Mouse (Mus musculus): ENCODE measurements at regions not wholly inside any gene's neighbourhood (a gene's known extent, or its start where the extent isn't known, plus 50 kb on each side); places are given as distances from the start of the nearest gene placed in this dataset.

GRCm38 (mm10) chr1:88586128-88586527 lies 76.3 kb upstream of the Glrp1 start:
- no peaks in the 10 kb centered on the region for H3K36me3 ChIP-seq (ENCODE audit: control insufficient read depth, insufficient read depth, low read length)
- WGBS = 82% methylated on average over 2 of the region's 2 CpGs
- no peaks in the 10 kb centered on the region for H3K27me3 ChIP-seq (replicated peaks; ENCODE audit: control insufficient read depth, insufficient read depth, low read length)
- DNase-seq (ENCODE audit: low spot score) (no peak), ATAC-seq (ENCODE audit: low read depth) (no peak)
- no peaks in the 10 kb centered on the region for H3K9me3 ChIP-seq (ENCODE audit: control insufficient read depth, low read length)
- no peak overlapping the region for H3K4me2 ChIP-seq (ENCODE audit: low read depth, low read length)
- peaks cover 8% of the 10 kb centered on the region; the same call in 1 of the 2 replicates for H3K4me1 ChIP-seq (ENCODE audit: control insufficient read depth, insufficient read depth, low read length)
- H3K9ac ChIP-seq (ENCODE audit: low read depth, low read length) = no peak overlapping the region
- H3K4me3 ChIP-seq (ENCODE audit: low read depth, low read length) = no peak overlapping the region
- H3K27ac ChIP-seq (replicated peaks; ENCODE audit: low read depth, low read length) = no peak overlapping the region

DNA sequence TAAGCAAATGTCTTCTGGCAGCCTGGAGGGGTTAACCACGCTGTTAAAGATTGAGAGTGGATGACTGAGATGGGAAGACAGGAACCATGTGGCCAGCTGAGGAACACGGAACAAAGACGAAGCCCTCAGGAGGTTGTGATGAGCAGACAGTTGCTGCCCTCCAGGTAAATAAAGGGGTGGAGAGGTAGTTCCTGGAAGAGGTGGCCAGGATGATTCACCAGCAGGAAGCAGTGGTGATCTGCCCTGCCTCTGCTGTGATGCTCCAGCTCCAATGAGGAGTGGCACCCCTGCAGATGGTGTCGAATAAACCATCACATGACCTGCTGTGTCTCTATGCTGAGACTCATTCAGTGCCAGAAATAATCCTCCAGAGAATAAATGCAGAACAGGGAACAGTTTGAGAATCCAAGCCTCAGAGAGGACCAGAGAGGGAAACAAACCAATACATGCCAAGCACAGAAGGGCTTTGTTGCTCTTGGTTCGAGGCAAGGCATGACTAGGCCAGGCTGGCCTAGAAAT lies 74.7 kb upstream of the Glrp1 start:
- Histone ChIP-seq H3K4me3 (ENCODE audit: low read depth, low read length) (no peak overlapping the region), H3K36me3 (ENCODE audit: control insufficient read depth, insufficient read depth, low read length) (no peaks in the 10 kb centered on the region), H3K4me1 (ENCODE audit: control insufficient read depth, insufficient read depth, low read length) (peaks cover 8% of the 10 kb centered on the region; the same call in 1 of the 2 replicates), H3K27me3 (replicated peaks; ENCODE audit: control insufficient read depth, insufficient read depth, low read length) (no peaks in the 10 kb centered on the region), H3K4me2 (ENCODE audit: low read depth, low read length) (no peak overlapping the region), H3K9me3 (ENCODE audit: control insufficient read depth, low read length) (no peaks in the 10 kb centered on the region), H3K27ac (replicated peaks; ENCODE audit: low read depth, low read length) (no peak overlapping the region), H3K9ac (ENCODE audit: low read depth, low read length) (no peak overlapping the region)
- ATAC-seq (ENCODE audit: low read depth) = no peak
- 63% methylated on average over 5 of the region's 5 CpGs for WGBS
- DNase-seq (ENCODE audit: low spot score) = no peak

DNA sequence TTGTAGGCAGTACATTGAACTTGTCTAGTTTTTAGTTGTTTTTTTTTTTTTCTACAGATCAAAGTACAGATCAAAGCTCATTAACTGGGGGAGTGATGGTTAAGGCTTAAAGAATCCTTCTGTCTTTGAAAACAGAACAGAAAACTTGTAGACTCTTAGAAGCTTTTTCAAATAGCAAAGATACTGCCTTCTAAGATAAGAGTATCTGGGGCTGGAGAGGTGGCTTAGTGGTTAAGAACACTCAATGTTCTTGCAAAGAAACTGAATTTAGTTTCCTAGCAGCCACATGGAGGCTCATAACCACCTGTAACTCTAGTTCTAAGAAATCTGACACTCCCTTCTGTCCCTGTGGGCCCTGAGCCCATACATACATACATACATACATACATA lies 68.4 kb upstream of the Glrp1 start:
- no peak for DNase-seq (ENCODE audit: low spot score)
- Histone ChIP-seq H3K36me3 (ENCODE audit: control insufficient read depth, insufficient read depth, low read length) (no peaks in the 10 kb centered on the region), H3K4me2 (ENCODE audit: low read depth, low read length) (no peak overlapping the region), H3K4me3 (ENCODE audit: low read depth, low read length) (no peak overlapping the region), H3K9me3 (ENCODE audit: control insufficient read depth, low read length) (no peaks in the 10 kb centered on the region), H3K9ac (ENCODE audit: low read depth, low read length) (no peak overlapping the region), H3K27me3 (replicated peaks; ENCODE audit: control insufficient read depth, insufficient read depth, low read length) (no peaks in the 10 kb centered on the region), H3K4me1 (ENCODE audit: control insufficient read depth, insufficient read depth, low read length) (no peaks in the 10 kb centered on the region), H3K27ac (replicated peaks; ENCODE audit: low read depth, low read length) (no peak overlapping the region)
- ATAC-seq (ENCODE audit: low read depth) = no peak

DNA sequence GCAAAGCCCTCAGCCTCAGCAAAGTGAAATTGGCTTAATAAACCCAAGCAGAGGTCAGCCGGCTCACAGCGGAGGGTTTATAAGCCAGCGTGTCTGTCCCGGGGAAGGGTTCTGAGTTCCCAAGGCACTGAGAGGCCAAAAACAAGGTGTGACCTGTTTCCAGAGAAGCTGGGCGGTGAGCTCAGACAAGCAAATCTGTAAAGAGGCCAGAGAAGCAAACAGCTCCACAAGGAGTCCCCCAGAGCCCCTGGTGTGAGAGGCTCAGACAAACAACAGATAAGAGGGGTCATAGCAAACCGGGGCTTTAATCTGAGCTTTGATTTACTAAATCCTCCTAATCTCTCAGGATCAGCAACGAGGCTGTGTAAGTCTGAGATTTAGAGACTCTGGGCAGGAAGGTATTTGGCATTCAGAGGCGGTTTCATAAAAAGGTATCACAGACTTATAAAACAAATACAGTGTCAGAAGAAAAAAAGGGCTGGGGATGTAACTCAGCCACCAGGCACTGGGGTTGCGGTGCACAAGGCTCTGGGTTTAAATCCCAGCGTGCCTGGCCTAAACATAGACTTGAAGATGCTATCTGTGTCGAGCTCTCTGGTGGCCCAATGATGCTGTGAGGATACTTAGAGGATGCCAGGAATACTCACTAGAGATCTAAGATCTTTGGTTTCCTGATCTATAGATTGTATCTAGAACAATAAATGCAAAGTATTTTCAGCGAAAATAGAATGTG lies 67.8 kb upstream of the Glrp1 start:
- Histone ChIP-seq H3K27ac (replicated peaks; ENCODE audit: low read depth, low read length) (no peak overlapping the region), H3K9ac (ENCODE audit: low read depth, low read length) (no peak overlapping the region), H3K4me1 (ENCODE audit: control insufficient read depth, insufficient read depth, low read length) (no peaks in the 10 kb centered on the region), H3K9me3 (ENCODE audit: control insufficient read depth, low read length) (no peaks in the 10 kb centered on the region), H3K4me3 (ENCODE audit: low read depth, low read length) (no peak overlapping the region), H3K36me3 (ENCODE audit: control insufficient read depth, insufficient read depth, low read length) (no peaks in the 10 kb centered on the region), H3K27me3 (replicated peaks; ENCODE audit: control insufficient read depth, insufficient read depth, low read length) (no peaks in the 10 kb centered on the region), H3K4me2 (ENCODE audit: low read depth, low read length) (no peak overlapping the region)
- WGBS = 21% methylated on average over 12 of the region's 12 CpGs
- DNase-seq (ENCODE audit: low spot score) = peak; percentile 43
- ATAC-seq (ENCODE audit: low read depth) = no peak

DNA sequence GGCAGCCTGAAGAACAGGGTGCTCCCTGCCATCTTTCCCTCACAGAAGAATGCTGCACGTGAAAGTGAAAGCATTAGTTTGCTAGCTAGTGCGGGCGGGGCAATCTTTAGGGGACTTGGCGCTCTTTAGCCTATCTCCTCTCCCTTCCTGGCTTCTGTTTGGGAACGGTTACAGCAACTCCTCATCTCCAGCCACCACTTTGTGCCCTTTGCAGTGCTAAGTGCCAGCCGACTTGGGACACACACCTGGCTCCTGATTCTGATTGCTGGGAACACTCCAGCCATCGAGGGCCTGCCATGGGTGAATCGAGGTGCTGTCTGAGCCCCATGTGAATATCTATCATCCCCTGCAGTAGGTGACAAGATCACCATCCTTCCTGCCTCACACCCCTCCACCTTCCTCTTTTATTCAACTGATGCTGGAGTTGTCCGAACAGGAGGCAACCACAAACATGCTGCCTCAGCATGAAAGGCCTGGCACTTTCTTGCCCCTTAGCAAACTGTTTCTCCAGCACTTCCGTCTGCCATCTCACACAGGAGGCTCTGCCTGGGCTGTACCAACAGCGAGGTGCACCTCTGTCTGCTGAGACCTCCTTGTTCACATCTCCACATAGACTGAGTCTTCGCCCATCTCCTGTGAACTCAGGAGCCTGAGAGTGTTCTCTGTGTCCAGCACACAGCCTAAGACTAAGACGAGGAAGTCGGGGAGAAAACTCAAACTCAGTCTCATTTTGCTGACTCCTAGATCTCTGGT lies 66.2 kb upstream of the Glrp1 start:
- no peaks in the 10 kb centered on the region for H3K36me3 ChIP-seq (ENCODE audit: control insufficient read depth, insufficient read depth, low read length)
- no peak overlapping the region for H3K4me2 ChIP-seq (ENCODE audit: low read depth, low read length)
- DNase-seq (ENCODE audit: low spot score) = no peak
- WGBS = 74% methylated on average over 14 of the region's 14 CpGs
- H3K4me1 ChIP-seq (ENCODE audit: control insufficient read depth, insufficient read depth, low read length) = no peaks in the 10 kb centered on the region
- no peak overlapping the region for H3K27ac ChIP-seq (replicated peaks; ENCODE audit: low read depth, low read length)
- no peak for ATAC-seq (ENCODE audit: low read depth)
- 0 out of 2 replicates have a peak, but pooled peaks cover 5% of the 10 kb centered on the region for H3K9me3 ChIP-seq (ENCODE audit: control insufficient read depth, low read length)
- H3K9ac ChIP-seq (ENCODE audit: low read depth, low read length) = no peak overlapping the region
- H3K27me3 ChIP-seq (replicated peaks; ENCODE audit: control insufficient read depth, insufficient read depth, low read length) = no peaks in the 10 kb centered on the region
- no peak overlapping the region for H3K4me3 ChIP-seq (ENCODE audit: low read depth, low read length)

- no peak overlapping the region for H3K9ac ChIP-seq (ENCODE audit: low read depth, low read length)
- 0 out of 2 replicates have a peak, but pooled peaks cover 5% of the 10 kb centered on the region for H3K9me3 ChIP-seq (ENCODE audit: control insufficient read depth, low read length)
- DNase-seq (ENCODE audit: low spot score) = no peak
- no peaks in the 10 kb centered on the region for H3K27me3 ChIP-seq (replicated peaks; ENCODE audit: control insufficient read depth, insufficient read depth, low read length)
- no peak overlapping the region for H3K4me2 ChIP-seq (ENCODE audit: low read depth, low read length)
- ATAC-seq (ENCODE audit: low read depth) = no peak
- no peak overlapping the region for H3K4me3 ChIP-seq (ENCODE audit: low read depth, low read length)
- no peaks in the 10 kb centered on the region for H3K4me1 ChIP-seq (ENCODE audit: control insufficient read depth, insufficient read depth, low read length)
- no peaks in the 10 kb centered on the region for H3K36me3 ChIP-seq (ENCODE audit: control insufficient read depth, insufficient read depth, low read length)
- no peak overlapping the region for H3K27ac ChIP-seq (replicated peaks; ENCODE audit: low read depth, low read length)
- 60% methylated on average over 4 of the region's 4 CpGs for WGBS
Measured at GRCm38 (mm10) chr1:88575291-88575690, 65.4 kb upstream of the Glrp1 start.

DNA sequence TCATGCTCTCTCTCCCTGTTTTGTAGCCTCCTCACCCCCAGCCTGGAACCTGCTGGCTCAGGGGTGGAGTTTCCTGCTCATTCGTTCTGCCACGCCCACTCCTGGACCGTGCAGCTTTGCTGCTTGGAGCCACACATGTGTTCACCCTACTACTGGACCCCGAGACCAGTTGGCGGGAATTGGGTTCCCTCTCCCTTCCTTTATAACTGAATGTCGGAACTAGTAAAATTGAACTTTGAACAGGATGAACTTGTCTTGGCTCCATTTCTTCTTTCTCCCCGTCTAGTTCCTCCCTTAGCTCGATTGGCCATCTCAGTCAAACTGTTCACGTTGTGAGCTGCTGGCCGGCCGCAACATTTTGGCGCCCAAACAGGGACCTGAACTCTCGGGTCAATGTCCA lies 62.3 kb upstream of the Glrp1 start:
- H3K4me1 ChIP-seq (ENCODE audit: control insufficient read depth, insufficient read depth, low read length) = no peaks in the 10 kb centered on the region
- H3K4me2 ChIP-seq (ENCODE audit: low read depth, low read length) = no peak overlapping the region
- no peak overlapping the region for H3K27ac ChIP-seq (replicated peaks; ENCODE audit: low read depth, low read length)
- no peak for DNase-seq (ENCODE audit: low spot score)
- no peak overlapping the region for H3K4me3 ChIP-seq (ENCODE audit: low read depth, low read length)
- 92% methylated on average over 13 of the region's 13 CpGs for WGBS
- no peaks in the 10 kb centered on the region for H3K36me3 ChIP-seq (ENCODE audit: control insufficient read depth, insufficient read depth, low read length)
- H3K9ac ChIP-seq (ENCODE audit: low read depth, low read length) = no peak overlapping the region
- no peak for ATAC-seq (ENCODE audit: low read depth)
- H3K27me3 ChIP-seq (replicated peaks; ENCODE audit: control insufficient read depth, insufficient read depth, low read length) = no peaks in the 10 kb centered on the region
- H3K9me3 ChIP-seq (ENCODE audit: control insufficient read depth, low read length) = 0 out of 2 replicates have a peak, but pooled peaks cover 5% of the 10 kb centered on the region

DNA sequence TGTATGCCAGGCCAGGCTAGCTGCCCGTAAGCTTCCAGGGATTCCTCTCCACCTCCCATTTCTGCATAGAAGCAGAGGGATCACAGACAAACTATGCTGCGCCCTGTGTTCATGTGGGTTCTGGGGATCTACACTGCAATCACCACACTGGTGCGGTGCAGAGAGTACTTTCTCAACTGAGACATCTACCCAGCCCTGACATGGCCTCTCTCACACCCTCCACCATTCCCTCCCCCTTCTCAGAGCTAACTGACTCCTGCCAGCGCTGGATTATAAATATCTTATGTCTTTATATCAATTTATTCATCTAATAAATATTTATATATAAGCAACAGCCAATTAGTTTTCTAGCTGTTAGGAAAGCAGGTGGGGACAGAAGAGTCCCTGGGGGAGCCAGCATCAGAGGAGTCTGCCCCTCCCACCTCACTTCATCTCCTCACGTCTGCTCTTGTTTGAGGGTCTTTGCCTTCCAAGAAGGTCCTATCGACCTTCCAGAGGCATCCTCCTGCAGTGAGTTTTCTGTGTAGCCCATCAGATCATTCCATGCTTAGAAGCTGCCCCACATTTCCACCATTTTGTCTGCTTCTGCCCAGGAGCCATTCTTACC lies 58.7 kb upstream of the Glrp1 start:
- no peak for DNase-seq (ENCODE audit: low spot score)
- WGBS = 76% methylated on average over 6 of the region's 6 CpGs
- Histone ChIP-seq H3K27me3 (replicated peaks; ENCODE audit: control insufficient read depth, insufficient read depth, low read length) (no peaks in the 10 kb centered on the region), H3K4me1 (ENCODE audit: control insufficient read depth, insufficient read depth, low read length) (no peaks in the 10 kb centered on the region), H3K27ac (replicated peaks; ENCODE audit: low read depth, low read length) (no peak overlapping the region; the same call in 1 of the 2 replicates), H3K9me3 (ENCODE audit: control insufficient read depth, low read length) (0 out of 2 replicates have a peak, but pooled peaks cover 5% of the 10 kb centered on the region), H3K36me3 (ENCODE audit: control insufficient read depth, insufficient read depth, low read length) (no peaks in the 10 kb centered on the region), H3K4me3 (ENCODE audit: low read depth, low read length) (no peak overlapping the region), H3K9ac (ENCODE audit: low read depth, low read length) (no peak overlapping the region), H3K4me2 (ENCODE audit: low read depth, low read length) (no peak overlapping the region)
- no peak for ATAC-seq (ENCODE audit: low read depth)

All from embryonic facial prominence, embryonic 14.5 days (tissue).